Mouse (Mus musculus) megakaryocyte-erythroid progenitor cell, adult 5-6 weeks (primary cell): Measurements from ENCODE around the gene Siah3. TPM values are rescaled to one million over a fixed set of nuclear protein-coding genes. Genes with fewer than 3 reads are reported as not detected.
A peak's percentile ranks its signal among the peaks of the same experiment; 100 is the strongest.

Experiments used
- ATAC-seq: replicated peaks from 2 replicates; pipeline ENCODE4 v1.8.0; 2016; ENCODE audit warnings: mild to moderate bottlenecking, inconsistent platforms; ENCODE audit not compliant: severe bottlenecking, poor library complexity, low FRiP score, low TSS enrichment
- total RNA-seq, 2 experiments: library from RNA; stranded (forward) in 1 of 2; stranded (reverse) in 1 of 2; fragments of 200-1000, 215-1000 nt in 1 of 2; fragments of >200 nt in 1 of 2; fragmentation: Nextera tagmentation in 1 of 2; gene quantifications; 2 replicates each; pipeline ENCODE4 v1.2.3; 2014 to 2017

Siah3 gene
- total RNA-seq, 2 experiments from 2014 or later: not detected

DNA sequence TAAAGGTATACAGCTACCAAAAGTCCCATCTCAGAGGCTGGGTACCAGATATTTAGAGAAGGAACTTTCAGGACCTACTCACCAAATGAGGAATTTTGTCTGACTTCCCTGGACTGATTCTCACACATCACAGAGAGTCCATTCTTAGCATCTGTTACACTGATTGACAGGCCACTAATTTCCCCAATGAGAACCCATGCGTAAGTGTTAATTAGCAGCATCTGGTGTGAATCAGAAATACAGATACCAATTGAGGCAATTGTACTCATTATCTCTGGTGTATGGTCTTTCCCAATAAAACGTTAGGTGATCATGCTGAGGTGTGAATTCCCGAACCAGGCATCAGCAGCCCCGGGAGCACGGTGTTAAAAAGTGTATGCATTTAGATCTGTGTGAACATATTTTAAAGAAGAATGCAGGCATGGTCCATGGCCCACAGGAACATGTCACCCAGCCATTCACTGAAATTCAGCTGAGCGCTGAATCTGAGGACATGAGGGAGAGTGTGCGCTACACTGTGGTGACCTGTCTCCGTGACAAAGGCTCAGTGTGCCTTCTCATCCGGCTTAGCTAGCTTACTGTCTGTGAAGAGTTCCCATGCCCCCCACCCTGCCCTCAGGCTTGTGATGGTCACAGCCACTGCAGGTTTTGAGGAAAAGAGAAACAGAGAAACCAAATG, 61.3 kb downstream of the Siah3 start:
- ATAC-seq: no peak

DNA sequence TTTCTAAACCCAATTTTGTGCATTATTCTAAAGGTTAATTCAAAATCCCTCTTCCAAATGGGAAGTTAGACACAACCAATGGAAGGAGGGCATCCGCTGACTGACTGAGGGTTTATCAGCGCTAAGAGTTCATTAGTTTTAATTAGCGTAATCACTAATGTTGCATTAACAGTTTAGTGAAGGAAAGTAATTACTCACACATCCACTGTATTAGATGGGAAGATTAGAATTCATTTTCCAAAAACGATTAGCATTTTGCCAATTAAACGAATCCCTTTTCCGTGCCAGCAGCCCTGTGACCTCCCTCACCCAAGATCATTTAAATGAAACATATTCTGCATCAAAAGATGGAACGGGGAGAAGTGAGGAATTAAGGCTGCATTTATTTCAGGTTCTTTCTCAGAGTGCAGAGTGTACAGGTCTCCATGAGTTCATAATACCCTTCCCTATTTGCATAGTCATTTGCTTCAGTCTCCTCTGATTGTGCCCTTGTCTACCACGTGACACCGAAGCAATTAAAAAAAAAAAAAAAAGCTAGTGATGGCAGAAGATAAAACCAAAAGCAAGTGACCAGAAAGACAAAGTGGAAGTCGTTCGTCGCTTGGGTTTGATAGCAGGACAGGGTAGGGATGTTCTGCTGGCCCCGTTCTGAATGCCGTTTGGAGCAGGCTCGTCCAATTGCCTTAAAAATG, 62.6 kb downstream of the Siah3 start:
- no peak for ATAC-seq

DNA sequence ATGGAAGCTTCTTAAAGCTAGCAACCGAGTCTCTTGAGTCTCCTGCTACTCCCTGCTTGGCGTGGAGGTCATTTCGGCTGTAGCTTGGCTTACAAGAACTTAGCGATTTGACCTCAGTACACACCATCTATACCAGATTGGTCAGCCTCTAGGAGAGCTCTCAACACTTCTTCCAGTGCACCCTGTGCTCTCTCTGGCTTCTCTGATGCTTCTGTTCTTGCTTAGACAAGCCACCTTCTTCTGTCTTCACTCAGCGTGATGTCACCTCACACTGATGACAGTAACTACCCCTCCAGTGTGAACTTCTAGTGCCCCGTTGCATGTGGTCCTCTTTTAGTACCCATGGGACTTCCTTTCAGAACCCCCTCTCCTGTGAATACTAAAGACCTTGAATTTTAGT, 63.1 kb downstream of the Siah3 start:
- ATAC-seq: no peak

DNA sequence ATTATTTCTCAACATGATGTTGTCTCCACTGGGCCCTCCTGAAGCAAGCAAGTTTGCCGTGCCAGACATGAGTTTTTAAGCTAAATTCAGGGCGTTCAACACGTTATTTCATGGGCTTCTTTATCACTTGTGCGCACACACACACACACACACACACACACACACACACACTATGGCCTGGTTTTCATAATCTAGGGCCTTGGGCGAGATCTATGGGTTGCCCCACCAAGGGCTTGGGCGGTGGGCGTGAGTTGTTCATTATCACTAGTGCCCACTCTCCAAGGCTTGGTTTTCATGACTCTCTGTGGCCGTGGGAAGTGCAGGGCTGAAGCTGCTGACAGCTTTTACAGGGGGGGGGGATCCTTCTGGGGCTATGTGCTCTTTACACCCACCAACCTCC, 63.9 kb downstream of the Siah3 start:
- no peak for ATAC-seq

DNA sequence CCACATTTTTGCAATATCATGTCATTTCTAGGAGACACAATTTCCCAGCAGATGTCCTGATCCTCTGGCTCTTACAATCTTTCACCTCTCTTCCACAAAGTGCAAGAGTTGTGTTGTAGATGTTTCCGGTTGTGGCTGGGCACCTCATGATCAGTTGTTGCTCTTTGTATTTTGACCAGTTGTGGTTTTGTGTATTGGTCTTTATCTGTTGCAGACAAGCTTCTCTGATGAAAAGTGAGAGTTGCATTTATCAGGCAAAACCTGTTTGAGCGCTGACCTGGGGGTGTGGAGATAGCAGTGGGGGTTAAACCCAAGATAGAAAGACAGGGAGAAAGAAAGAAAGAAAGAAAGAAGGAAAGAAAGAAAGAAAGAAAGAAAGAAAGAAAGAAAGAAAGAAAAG, 68.9 kb downstream of the Siah3 start:
- ATAC-seq: peak; percentile 79

DNA sequence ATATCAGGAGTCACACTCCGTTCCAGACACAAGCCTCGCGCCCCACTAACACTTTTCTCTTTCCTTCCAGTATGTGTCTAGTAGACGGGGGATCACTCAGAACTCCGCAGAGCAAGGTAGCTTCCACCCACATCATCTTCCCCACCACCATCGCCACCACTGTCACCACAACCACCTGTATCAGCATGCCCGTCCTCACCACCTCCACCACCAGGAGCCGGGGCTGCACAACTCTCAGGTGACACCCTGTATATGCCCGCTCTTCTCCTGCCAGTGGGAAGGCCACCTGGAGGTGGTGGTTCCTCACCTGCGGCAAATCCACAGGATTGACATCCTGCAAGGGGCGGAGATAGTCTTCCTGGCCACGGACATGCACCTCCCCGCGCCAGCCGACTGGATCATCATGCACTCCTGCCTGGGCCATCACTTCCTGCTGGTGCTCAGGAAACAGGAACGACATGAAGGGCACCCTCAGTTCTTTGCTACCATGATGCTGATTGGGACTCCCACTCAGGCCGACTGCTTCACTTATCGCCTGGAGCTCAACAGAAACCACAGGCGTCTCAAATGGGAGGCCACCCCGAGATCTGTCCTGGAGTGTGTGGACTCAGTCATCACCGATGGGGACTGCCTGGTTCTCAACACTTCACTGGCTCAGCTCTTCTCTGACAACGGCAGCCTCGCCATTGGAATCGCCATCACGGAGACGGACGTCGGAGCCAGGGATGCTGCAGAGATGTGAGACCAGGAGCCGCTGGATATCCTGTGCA, 69.8 kb downstream of the Siah3 start:
- peak; percentile 20; the same call in 1 of the 2 replicates for ATAC-seq

DNA sequence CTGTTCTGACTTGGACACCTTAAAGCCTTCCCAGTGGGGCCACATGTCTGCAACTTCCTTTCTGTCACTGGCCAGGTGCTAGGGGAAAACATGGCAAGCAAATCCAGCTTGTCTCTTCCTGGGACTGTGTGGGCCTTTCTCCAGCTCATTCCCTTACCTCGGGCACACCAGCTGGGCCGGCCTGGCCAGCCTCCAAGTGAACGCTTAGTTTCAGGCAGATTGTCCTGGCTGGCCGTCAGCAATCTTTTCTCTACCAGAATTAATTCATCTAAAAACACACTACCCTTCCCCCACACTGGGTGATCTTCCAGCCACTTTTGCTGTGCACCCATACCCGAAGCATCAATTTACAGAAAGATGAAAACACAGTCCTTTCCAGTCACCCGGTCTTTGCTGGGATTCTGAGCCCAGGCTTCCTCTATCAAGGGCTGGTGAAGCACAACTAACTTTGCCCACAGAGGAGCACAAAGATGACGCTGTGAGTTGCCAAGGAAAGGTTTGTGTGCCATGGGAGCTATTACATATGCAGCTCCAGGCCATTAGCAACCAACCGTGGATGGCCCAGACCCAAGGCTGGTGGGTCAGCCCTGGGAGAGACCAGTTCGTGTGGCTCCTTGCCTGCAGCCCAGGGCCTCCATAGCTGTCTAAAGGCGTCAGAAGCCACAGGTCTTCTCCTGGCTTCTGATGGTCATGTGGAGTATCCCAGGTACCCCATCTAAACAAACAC, 71.8 kb downstream of the Siah3 start:
- ATAC-seq: 0 out of 2 replicates have a peak, but pooled peaks have one; percentile 42

DNA sequence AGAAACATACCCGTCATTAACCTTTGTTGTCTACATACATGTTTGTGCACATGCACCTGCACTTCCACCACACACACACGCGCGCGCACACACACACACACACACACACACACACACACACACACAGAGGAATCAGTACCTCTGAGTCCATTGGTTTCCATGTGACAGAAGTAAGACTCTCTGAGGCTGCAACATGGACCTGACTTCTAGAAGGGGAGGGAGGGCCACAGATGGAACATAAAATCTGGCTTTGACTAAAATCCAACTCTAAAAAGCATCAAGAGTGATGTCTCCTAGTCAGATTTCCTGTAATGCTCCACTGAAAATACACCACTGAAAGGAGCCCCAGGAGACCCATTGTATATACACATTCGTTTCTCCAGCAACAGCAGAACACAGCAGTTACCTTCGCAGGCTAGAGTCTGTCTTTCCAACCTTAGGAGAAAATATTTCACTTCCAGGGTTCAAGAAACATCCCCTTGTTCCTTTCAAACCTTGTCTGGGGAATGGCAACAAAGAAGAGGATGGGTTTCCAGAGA, 75.1 kb downstream of the Siah3 start:
- no peak for ATAC-seq

DNA sequence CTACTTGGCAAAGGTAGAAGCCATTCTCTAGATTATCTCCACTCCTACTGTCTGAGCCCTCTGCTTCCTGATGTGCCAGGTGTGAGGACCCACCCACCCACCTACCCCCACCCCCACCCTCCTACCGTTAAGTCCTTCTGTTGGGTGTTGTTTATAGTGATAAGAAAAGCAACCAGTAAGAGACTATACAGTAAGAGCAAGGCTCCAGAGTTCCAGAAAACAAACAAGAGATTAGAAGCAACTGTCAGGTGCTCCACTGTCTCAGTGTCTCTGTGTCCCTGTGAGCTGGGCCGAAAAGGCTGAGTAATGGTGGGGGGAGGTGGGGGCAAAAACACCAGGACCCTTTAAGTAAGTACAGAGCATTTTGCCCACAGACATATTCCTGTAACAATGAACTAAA, 83.4 kb downstream of the Siah3 start:
- peak; percentile 48 for ATAC-seq

DNA sequence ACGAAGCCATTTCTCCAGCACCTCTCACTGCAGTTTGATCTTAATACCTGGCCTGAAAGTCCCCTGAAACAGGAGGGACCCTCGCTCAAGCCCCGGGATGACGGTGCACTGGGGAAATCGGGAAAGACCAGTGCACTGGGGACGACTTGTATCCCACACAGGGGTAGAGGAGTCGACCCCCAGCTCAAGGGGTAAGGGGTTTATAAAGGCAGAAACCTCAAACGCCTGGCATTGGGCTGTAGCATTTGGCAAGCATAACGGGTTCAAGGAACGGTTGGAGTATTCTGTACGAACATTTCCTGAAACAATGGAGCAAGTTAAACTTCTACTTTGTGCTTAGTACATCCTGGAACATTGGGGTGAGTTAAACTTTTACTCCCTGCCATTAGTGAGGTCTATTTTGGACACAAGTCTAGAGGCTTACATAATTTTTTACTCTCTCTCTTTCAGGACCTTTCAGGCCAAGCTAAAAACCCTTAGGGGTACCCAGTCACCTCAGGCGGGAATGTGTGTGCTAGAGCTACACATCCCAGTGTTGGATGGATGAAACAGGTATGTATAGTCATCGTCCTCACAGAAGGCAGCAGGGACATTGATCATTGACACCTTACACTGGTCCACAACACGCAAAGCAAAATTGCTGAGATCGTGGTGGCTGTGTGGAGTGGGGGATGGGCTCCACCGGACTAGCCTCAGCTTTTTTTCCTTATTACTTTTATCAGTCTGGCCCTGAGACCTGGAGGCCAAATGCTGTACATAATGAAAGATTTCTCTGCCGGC, 84.6 kb downstream of the Siah3 start:
- ATAC-seq: no peak

DNA sequence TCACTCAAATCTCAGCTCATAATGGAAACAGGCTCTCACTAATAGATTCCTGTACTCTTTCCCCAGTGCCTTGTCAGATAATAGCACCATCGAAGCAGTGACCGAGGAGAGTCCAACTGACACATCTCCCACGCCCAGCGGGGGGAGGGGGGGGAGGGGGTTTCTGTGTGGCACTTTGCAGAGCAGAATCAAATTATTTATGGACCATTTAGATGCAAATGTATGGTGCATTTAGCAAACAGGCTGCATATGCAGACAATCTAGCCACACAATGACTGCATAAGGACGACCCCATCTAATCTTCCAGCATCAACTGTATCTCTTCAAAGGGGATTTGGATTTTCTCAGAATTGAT, 85.2 kb downstream of the Siah3 start:
- no peak for ATAC-seq

DNA sequence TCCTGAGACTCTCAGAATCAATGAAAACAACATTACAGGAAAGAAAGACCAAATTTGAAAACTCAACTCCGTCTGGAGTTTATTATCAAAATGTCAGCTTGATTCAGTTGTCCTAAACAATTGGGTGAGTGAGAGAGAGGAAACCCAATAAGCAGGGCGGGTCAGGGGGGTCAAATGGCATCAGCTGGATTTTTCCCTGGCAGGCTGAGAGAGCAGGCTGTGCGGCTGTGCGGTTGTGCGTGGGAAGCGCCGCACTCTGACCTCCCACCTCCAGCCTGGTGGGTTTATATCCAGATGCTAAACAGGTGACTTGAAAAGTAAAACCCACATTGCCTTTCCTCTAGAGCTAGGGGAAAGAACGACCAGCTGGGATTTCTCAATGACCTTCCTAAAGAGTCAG, 85.9 kb downstream of the Siah3 start:
- no peak for ATAC-seq

DNA sequence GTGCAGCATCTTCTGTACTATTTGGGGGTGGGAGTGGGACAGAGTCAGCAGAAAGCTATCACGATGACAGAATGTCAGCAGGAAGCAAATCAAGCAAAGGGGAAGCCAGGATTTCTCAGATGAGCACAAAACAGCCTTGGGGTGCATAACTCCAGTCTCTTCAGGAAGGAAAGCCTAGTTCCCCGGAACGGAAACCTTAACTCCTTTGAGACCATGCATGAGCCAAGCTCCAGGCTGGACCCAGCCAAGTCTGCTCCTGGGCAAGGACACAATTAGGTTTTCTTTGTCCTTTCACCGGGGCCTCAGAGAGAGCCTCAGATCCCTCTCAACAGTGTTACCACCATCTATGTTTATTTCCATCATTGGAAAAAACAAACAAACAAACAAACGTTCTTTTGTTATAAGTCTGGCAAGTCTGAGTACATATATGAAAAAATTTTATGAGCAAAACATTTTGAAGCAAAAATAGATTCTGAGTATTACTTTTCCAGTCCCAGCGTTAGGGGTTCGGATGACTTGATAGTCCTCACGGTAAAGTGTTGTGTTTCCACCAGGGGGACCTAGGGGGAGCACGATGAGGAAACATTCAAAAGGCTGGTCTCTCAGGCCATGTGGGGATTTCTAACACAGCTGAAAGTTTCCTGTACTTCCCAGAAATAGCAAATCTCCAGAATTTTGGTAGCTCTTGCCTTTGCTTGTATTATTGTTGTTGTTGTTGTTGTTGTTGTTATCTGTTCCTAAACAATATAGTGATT, 106.0 kb downstream of the Siah3 start:
- ATAC-seq: no peak

DNA sequence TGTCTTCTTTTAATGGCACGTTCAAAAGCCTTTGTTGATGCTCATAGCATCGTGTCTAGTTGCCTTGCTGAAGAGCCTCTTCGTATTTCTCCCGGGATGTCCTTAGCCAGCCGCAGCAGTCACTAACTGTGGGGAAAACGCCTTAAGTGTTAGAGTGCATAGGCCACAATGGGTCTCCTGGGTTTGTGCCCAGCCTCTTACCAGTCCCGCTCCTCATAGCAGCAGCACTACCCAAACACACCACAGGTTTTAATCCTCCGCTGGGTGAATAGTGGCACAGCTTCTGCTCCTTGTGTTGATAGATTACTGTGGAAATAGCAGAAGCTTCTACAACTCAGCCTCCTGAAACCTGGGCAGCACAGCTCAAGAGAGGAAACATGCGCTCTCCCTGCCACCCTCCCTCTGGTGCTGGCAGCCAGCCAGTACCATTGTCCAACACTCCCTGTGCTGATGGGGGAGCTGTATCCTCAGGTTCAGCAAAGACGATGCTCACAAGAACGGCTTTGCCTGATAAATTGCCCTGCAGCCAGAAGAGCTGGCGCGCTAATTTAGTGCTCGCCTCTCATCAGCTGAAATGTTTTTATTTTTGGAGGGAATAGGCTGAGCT, 109.9 kb downstream of the Siah3 start:
- 0 out of 2 replicates have a peak, but pooled peaks have one; percentile 23 for ATAC-seq

DNA sequence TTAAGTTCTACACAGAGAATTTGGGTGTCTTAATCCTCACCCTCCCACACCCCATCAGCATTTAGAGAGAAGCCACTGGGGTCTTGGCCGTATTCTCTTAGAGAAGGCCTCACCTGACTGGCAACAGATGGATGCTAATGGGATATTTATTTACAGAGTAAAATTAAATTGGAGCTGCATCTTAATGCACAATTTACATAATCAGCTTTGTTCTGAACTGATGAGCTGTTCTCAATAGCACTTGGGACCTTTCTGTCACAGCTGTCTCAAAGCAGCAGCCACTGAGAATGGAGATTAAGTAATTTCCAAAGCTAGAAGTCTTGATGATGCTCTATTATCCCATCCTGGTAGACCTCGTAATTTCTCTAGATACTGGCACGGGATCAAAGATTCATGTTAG, 110.5 kb downstream of the Siah3 start:
- ATAC-seq: no peak

DNA sequence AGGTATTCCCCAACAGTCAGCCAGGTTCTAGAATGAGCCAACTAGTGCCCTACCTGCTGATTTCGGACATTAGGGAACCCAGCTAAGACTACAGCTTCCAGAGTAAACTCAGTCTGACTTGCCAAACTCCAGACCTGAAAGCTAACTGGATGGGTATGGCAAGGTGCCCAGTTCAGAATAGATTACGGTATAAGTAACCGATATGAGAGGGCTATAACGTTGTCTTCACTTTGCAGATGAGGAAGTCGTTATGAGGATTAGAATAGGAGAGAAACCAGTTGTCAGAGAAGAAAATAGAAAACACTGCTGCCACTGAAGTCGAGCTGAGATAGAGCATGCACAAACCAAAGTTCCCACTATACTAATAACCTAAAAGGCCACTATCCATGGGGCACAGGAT, 123.2 kb downstream of the Siah3 start:
- 0 out of 2 replicates have a peak, but pooled peaks have one; percentile 40 for ATAC-seq
